Mouse (Mus musculus) telencephalon, adult 2 months (tissue): Measurements from ENCODE around the gene Hoxa10.

Experiments used
- DNase-seq: peaks from one replicate; pipeline ENCODE4 v3.0.0-alpha.2; 2011; ENCODE audit warnings: low read depth, low spot score

The Hoxa10 gene

GRCm38 (mm10) chr6:52218643-52219215 lies 21.9 kb downstream of the Hoxa10 start:
- no peak for DNase-seq

GRCm38 (mm10) chr6:52217895-52218642 lies 22.6 kb downstream of the Hoxa10 start:
- no peak for DNase-seq

GRCm38 (mm10) chr6:52217459-52217768 lies 23.2 kb downstream of the Hoxa10 start:
- DNase-seq = no peak

- DNase-seq = no peak
Measured at GRCm38 (mm10) chr6:52216691-52217458, 23.8 kb downstream of the Hoxa10 start.

GRCm38 (mm10) chr6:52215771-52216535 lies 24.7 kb downstream of the Hoxa10 start:
- DNase-seq = no peak

- DNase-seq = no peak
Measured at GRCm38 (mm10) chr6:52215070-52215469, 25.6 kb downstream of the Hoxa10 start.

GRCm38 (mm10) chr6:52214271-52214670 lies 26.4 kb downstream of the Hoxa10 start:
- no peak for DNase-seq

- no peak for DNase-seq
Measured at GRCm38 (mm10) chr6:52213119-52213986, 27.3 kb downstream of the Hoxa10 start, which contains the start of the genes Hoxa3 and Gm28308. Hoxa3 (minus strand) TSS chr6:52213336. Gm28308 (minus strand) TSS chr6:52213339.

- no peak for DNase-seq
Measured at GRCm38 (mm10) chr6:52212556-52213118, 28.0 kb downstream of the Hoxa10 start.

GRCm38 (mm10) chr6:52211961-52212360 lies 28.7 kb downstream of the Hoxa10 start:
- no peak for DNase-seq

- DNase-seq = no peak
Measured at GRCm38 (mm10) chr6:52211170-52211935, 29.3 kb downstream of the Hoxa10 start.

- DNase-seq = no peak
Measured at GRCm38 (mm10) chr6:52209685-52210046, 31.0 kb downstream of the Hoxa10 start.

GRCm38 (mm10) chr6:52208868-52209684 lies 31.6 kb downstream of the Hoxa10 start:
- no peak for DNase-seq

- DNase-seq = no peak
Measured at GRCm38 (mm10) chr6:52208072-52208867, 32.4 kb downstream of the Hoxa10 start, which contains the start of gene Hoxa6. Hoxa6 (minus strand) TSS chr6:52208722.

GRCm38 (mm10) chr6:52207684-52207976 lies 33.0 kb downstream of the Hoxa10 start:
- DNase-seq = no peak

- DNase-seq = no peak
Measured at GRCm38 (mm10) chr6:52206882-52207683, 33.6 kb downstream of the Hoxa10 start.
